ENCODE assay signal across 25 mouse cellular contexts in genomic region chr1:82631169-82631792, GRCm38 (mm10). TPM values are rescaled to one million over a fixed set of nuclear protein-coding genes. Genes with fewer than 3 reads are reported as not detected.
DNase-seq lines count a peak whose midpoint lies in the region; ATAC-seq lines count a peak whose summit lies in the region.
"Had no signal": no experiment of that assay in that cellular context is flagged by ENCODE, and none has a peak within 500 bp of the region (broad histone marks: within the 10 kb centered on the region; RNA-seq: fewer than 3 reads in every experiment).

No protein-coding gene starts in this region.

- no peaks in the 10 kb centered on the region for H3K9me3 ChIP-seq in heart, embryonic 12.5 days (replicated peaks)
- no peaks in the 10 kb centered on the region for H3K9me3 ChIP-seq in heart, embryonic 16.5 days (replicated peaks; ENCODE audit: control insufficient read depth, low read length)
- H3K9me3 ChIP-seq: embryonic facial prominence, embryonic 10.5 days; embryonic facial prominence, embryonic 13.5 days; forebrain, embryonic 12.5 days; forebrain, embryonic 15.5 days; hindbrain, embryonic 12.5 days; hindbrain, embryonic 15.5 days had no signal

- DNase-seq in heart, adult 11 months = peak; percentile 74
- DNase-seq in heart, postnatal 10 days = no peak
- DNase-seq in heart, postnatal 36 days = no peak
- DNase-seq in heart, adult 8-10 months (ENCODE audit: low spot score) = no peak
- DNase-seq: adrenal gland, adult 8-10 months; adrenal gland, postnatal 25 days; cerebellum, adult 11-12 months; cerebellum, adult 8-10 months; cerebellum, postnatal 10 days; cerebellum, postnatal 36 days; embryo, embryonic 11 days; gastrocnemius, postnatal 25 days had no signal

- H3K36me3 ChIP-seq in heart, embryonic 12.5 days = no peaks in the 10 kb centered on the region
- no peaks in the 10 kb centered on the region for H3K36me3 ChIP-seq in heart, embryonic 16.5 days (ENCODE audit: control insufficient read depth, insufficient read depth)
- H3K36me3 ChIP-seq: embryonic facial prominence, embryonic 10.5 days; embryonic facial prominence, embryonic 13.5 days; forebrain, embryonic 12.5 days; forebrain, embryonic 15.5 days; hindbrain, embryonic 12.5 days; hindbrain, embryonic 15.5 days had no signal

- no peak; the same call in 1 of the 2 replicates for ATAC-seq in heart, embryonic 12.5 days (ENCODE audit: insufficient number of reproducible peaks, low FRiP score)
- ATAC-seq in heart, embryonic 16.5 days (replicated peaks; ENCODE audit: extremely low read depth, insufficient read depth, low FRiP score) = peak; percentile 74; the same call in 1 of the 2 replicates
- ATAC-seq: activated CD4-positive, CD25-positive, alpha-beta regulatory T cell, adult 4 months; forebrain, embryonic 15.5 days; intestine, postnatal 0 days had no signal

- H3K27me3 ChIP-seq in heart, embryonic 12.5 days (replicated peaks) = peaks cover 13% of the 10 kb centered on the region
- H3K27me3 ChIP-seq in heart, embryonic 16.5 days (ENCODE audit: control insufficient read depth, insufficient read depth, low read length) = 0 out of 2 replicates have a peak, but pooled peaks cover 4% of the 10 kb centered on the region
- H3K27me3 ChIP-seq: embryonic facial prominence, embryonic 13.5 days; forebrain, embryonic 12.5 days; forebrain, embryonic 15.5 days; hindbrain, embryonic 12.5 days; hindbrain, embryonic 15.5 days had no signal

- H3K27ac ChIP-seq in heart, embryonic 12.5 days (ENCODE audit: poor library complexity, severe bottlenecking) = 0 out of 2 replicates have a peak overlapping the region, but pooled peaks have one; percentile 51
- H3K27ac ChIP-seq in heart, embryonic 16.5 days (ENCODE audit: low read length) = no peak overlapping the region
- H3K27ac ChIP-seq: embryonic facial prominence, embryonic 10.5 days; embryonic facial prominence, embryonic 13.5 days; forebrain, embryonic 12.5 days; forebrain, embryonic 15.5 days; hindbrain, embryonic 12.5 days; hindbrain, embryonic 15.5 days had no signal

- H3K4me3 ChIP-seq in heart, embryonic 12.5 days = no peak overlapping the region
- H3K4me3 ChIP-seq in heart, embryonic 16.5 days (ENCODE audit: low read length) = no peak overlapping the region
- H3K4me3 ChIP-seq: embryonic facial prominence, embryonic 10.5 days; embryonic facial prominence, embryonic 13.5 days; erythroblast, embryonic 14.5 days; forebrain, embryonic 12.5 days; forebrain, embryonic 15.5 days; hindbrain, embryonic 12.5 days; hindbrain, embryonic 15.5 days had no signal

- H3K9ac ChIP-seq in heart, embryonic 12.5 days = no peak overlapping the region
- no peak overlapping the region for H3K9ac ChIP-seq in heart, embryonic 16.5 days (ENCODE audit: low read length)
- H3K9ac ChIP-seq: embryonic facial prominence, embryonic 13.5 days; forebrain, embryonic 12.5 days; forebrain, embryonic 15.5 days; hindbrain, embryonic 12.5 days; hindbrain, embryonic 15.5 days had no signal

- 17% methylated on average over 6 of the region's 6 CpGs for WGBS in heart, embryonic 12.5 days
- 30% methylated on average over 6 of the region's 6 CpGs for WGBS in heart, embryonic 16.5 days

- H3K4me1 ChIP-seq in heart, embryonic 12.5 days (replicated peaks) = peaks cover 35% of the 10 kb centered on the region
- H3K4me1 ChIP-seq in heart, embryonic 16.5 days (ENCODE audit: control insufficient read depth, insufficient read depth, low read length) = peaks cover 6% of the 10 kb centered on the region; the same call in 1 of the 2 replicates
- H3K4me1 ChIP-seq: embryonic facial prominence, embryonic 10.5 days; forebrain, embryonic 12.5 days; hindbrain, embryonic 15.5 days had no signal

- intact Hi-C loops in heart, postnatal 10 days (cut with DNase I) = no loop called here
- intact Hi-C loops in heart, postnatal 36 days (cut with DNase I) = no loop called here

- H3K4me2 ChIP-seq in heart, embryonic 12.5 days = peak overlapping the region; percentile 13; the same call in 1 of the 2 replicates
- H3K4me2 ChIP-seq in heart, embryonic 16.5 days (ENCODE audit: low read depth, low read length) = no peak overlapping the region
- H3K4me2 ChIP-seq: embryonic facial prominence, embryonic 13.5 days; forebrain, embryonic 12.5 days; forebrain, embryonic 15.5 days; hindbrain, embryonic 12.5 days; hindbrain, embryonic 15.5 days had no signal

RNA-seq across cellular contexts. Expression of gene Col4a3, which starts 44.6 kb away (rescaled TPM):
- 1 to 10 TPM; 3.5 to 3.6 TPM for total RNA-seq in heart, postnatal 10 days (2021)
- polyA plus RNA-seq in heart, embryonic 12.5 days (2016; fragmentation: Nextera tagmentation; extraction: Ambion mirVana) = 0.54 and 0.60 TPM in 2 replicates
- total RNA-seq in heart, postnatal 36 days (2021) = 1 to 10 TPM; 2.8 to 3.5 TPM
- polyA plus RNA-seq in heart, embryonic 16.5 days (2015; fragmentation: Nextera tagmentation; extraction: Ambion mirVana) = 0.59 and 0.95 TPM in 2 replicates
- 1 to 10 TPM in 2 of 4 experiments, under 1 TPM in 2; 0.73 to 1.5 (median 1.00) TPM for total RNA-seq in heart, adult 8-10 months (2022)
- total RNA-seq: ES-E14; hematopoietic stem cell, adult 5-6 weeks had no signal

RNA-seq across cellular contexts. Expression of gene Col4a4, which starts 44.6 kb away (rescaled TPM):
- total RNA-seq in heart, postnatal 10 days (2021) = 10 to 100 TPM in 1 of 2 experiments, 1 to 10 TPM in 1; 8.9 to 10.6 TPM
- polyA plus RNA-seq in heart, embryonic 12.5 days (2016; fragmentation: Nextera tagmentation; extraction: Ambion mirVana) = 0.33 and 0.49 TPM in 2 replicates
- 1 to 10 TPM; 7.0 to 8.5 TPM for total RNA-seq in heart, postnatal 36 days (2021)
- 0.67 and 1.4 TPM in 2 replicates for polyA plus RNA-seq in heart, embryonic 16.5 days (2015; fragmentation: Nextera tagmentation; extraction: Ambion mirVana)
- total RNA-seq in heart, adult 8-10 months (2022) = 1 to 10 TPM; 2.5 to 4.7 (median 4.3) TPM
- total RNA-seq: hematopoietic stem cell, adult 5-6 weeks had no signal
- polyA plus RNA-seq: erythroblast, embryonic 14.5 days had no signal
